Mouse (Mus musculus) urinary bladder, adult 18-20 months (tissue): ENCODE measurements at regions not wholly inside any gene's neighbourhood (a gene's known extent, or its start where the extent isn't known, plus 50 kb on each side); places are given as distances from the start of the nearest gene placed in this dataset.

ENCODE experiments used
- DNase-seq, 2 experiments: peaks; one replicate each; pipeline ENCODE4 v3.0.0; 2022; ENCODE audit warnings: low spot score in 2 of 2, mixed read lengths in 2 of 2

- DNase-seq, result no peak
These were observed 424.9 kb upstream of the Dcn start for GRCm38 (mm10) chr10:97054472-97054871.

- no peak for DNase-seq
These were observed 417.4 kb upstream of the Dcn start for GRCm38 (mm10) chr10:97061961-97062360.

DNA sequence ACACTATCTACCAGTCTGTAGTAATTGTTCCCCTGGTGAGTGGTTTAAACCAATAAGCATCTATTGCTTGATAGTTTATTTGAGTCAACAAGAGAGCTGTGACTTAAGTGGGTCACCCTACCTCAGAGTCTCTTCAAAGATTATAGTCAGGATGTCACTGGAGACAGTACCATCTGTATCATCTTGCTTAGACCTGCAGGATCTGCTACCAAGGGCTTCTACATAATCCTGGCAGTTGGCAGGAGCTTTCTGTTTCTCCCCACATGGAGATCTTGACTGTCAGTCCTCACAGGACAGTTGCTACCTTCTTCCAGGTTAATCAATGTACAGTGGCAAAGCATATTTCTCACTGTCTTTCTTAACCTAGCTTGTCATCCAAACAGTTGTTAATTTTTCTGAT lies 414.9 kb upstream of the Dcn start:
- DNase-seq, result no peak

DNA sequence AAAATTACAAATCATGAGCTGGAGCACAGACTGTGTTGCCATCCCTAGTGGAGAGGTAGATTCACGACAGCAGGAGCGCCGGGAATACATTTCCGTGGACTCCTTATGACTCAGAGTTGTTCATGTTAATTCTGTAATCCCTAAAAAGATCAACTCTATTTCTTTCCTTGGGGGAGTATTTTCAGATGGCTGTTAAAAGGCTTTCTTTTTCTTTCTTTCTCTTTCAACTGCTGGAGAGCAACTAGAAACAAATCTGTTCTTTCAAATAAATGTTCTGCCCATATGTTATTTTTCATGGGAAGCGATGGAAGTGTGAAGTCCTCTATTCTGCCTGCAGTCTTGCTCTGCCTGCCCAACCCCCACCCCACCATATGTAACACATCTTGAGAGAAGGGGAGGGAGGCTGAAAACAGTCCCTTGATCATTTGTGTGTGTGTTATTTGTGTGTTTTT lies 401.4 kb upstream of the Dcn start:
- no peak for DNase-seq

- no peak for DNase-seq
These were observed 399.8 kb upstream of the Dcn start for GRCm38 (mm10) chr10:97079575-97079974.

- DNase-seq, result no peak
These were observed 392.1 kb upstream of the Dcn start for GRCm38 (mm10) chr10:97087286-97087685.

- no peak for DNase-seq
These were observed 389.2 kb upstream of the Dcn start for GRCm38 (mm10) chr10:97090254-97090653.

DNA sequence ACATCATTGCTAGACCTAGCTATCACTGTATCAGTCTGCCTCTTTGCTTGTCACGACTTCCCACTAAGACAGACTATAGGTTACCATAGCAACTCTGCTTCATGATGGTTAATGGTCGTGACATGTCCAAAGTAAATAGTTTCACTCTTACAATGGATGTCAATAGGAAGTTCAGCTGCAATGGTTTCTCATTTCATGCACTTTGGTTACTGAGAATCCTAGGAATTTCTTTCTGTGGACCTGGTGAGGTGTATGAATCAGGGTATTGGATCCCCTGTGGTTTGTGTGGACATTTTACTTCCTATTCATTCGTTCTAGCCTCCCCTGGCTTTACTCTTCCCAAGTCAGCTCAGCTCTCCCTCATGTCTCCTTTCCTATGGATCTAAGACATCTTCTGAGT lies 385.5 kb upstream of the Dcn start:
- no peak for DNase-seq

GRCm38 (mm10) chr10:97114501-97114900 lies 364.9 kb upstream of the Dcn start:
- no peak for DNase-seq

DNA sequence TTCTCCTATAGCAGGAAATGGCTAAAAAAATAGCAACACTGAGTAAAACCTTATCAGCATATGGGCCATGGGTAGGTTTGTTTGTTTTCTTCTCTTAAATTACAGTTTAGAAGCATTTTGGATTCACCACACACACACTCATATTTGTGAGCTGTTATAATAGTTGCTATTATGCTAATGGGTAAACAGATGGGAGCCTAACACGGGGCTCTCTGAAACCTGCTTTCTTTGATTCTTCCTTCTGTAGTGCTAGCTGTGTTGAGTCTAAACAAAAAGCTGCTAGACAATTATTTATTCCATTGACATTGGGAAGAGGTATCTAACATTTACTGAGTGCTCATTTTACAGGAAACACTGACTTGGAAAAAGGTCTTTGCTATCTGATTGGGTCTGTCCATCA lies 356.7 kb upstream of the Dcn start:
- no peak for DNase-seq

- no peak for DNase-seq
These were observed 337.8 kb upstream of the Dcn start for GRCm38 (mm10) chr10:97141561-97141960.

DNA sequence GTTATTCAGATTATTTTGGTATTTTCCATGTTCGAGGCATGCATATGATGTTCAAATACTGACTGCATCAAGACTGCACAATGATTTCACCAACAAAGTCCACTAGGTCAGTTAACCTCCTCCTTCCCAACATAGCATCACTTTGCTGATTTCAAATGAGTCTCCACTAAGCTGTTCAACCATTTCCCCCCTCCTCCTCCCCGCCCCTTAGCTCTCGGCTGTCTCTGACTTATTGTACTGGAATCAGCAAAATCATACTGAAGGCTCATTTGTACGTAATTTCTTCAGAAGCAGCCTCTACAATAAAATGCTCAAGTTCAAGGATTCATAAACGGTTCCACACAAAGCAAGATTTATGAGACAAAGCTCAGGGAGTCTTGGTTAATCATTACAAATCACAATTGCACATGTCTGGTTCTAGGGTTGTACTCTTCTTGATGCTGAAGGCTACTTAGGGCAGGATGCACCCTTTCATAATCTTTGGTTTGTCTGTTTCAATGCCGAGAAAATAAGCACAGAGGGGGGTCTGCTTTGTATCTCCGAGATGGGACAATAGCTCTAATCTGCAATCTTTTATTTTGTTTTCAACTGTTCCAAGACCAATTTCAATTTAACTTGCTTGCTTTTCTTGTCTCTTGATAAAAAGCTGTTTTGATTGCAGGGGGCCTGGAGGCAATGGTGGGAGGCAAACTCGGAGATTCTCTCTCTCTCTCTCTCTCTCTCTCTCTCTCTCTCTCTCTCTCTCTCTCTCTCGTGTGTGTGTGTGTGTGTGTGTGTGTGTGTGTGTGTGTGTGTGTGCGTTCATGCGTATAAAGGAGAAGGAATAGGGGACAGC lies 320.6 kb upstream of the Dcn start:
- no peak for DNase-seq

- no peak for DNase-seq
These were observed 320.0 kb upstream of the Dcn start for GRCm38 (mm10) chr10:97159396-97159760.

GRCm38 (mm10) chr10:97159831-97160575 lies 319.4 kb upstream of the Dcn start:
- DNase-seq, result no peak

GRCm38 (mm10) chr10:97160892-97161291 lies 318.5 kb upstream of the Dcn start:
- peak in 1 of 2 experiments; percentile 52 for DNase-seq

DNA sequence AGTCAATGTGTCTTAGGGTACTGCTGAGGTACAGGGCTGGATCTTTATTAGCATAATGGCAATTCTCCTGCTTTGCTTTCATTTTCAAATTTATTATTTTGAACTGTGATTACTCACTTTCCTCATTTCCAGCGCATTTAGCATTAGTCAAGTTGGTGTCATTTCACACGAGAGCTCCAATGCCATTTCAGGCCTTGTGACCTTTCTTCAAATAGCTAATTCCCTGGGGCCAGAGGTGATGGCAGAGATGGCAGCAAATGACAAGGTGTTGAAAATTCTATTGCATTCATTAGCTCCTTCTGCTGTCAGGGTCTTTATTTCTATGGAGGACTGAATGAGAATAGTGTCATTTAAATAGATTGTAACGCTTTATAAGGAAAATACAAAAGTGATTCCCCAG lies 300.9 kb upstream of the Dcn start:
- DNase-seq, result no peak

DNA sequence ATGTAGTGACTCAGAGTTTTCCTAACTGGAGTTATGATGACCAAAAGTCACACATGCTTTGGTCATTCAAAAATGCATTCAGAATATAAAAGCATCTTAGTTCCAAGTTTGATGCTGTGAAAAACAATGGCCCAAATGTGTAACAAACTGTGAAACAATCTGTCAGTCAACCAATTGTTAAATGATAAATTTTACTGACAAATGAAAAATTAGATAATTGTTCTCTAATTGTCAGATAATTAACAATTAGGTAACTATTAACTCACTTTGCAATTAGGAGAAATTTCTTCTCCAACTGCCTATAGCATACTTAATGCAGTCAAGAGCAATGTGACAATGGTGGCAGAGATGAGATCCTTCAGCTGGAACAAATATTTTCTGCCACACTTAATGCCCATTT lies 289.7 kb upstream of the Dcn start:
- DNase-seq, result no peak

- DNase-seq, result no peak
These were observed 268.1 kb upstream of the Dcn start for GRCm38 (mm10) chr10:97211238-97211695.

- no peak for DNase-seq
These were observed 267.5 kb upstream of the Dcn start for GRCm38 (mm10) chr10:97211785-97212398.

DNA sequence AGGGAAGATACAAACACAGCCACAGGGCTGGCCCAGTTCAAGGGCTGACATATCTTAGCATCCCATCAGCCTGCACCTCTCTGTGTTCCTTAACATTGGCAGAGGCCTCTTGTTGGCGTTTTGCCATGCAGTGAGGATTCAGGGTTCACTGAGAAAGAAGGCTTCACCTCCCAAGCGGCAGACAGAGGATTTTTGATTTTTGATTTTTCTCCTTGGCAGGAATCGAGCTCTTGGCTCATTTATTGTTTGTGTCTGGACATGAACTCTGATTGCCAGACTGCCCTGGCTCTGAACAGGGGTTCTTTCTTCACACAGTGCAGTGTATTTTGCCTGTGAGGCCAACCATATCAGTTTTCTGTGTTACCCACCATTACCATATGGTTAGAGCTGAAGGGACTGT lies 259.9 kb upstream of the Dcn start:
- DNase-seq, result peak in 1 of 2 experiments; percentile 8

- no peak for DNase-seq
These were observed 259.0 kb upstream of the Dcn start for GRCm38 (mm10) chr10:97220431-97220830.

DNA sequence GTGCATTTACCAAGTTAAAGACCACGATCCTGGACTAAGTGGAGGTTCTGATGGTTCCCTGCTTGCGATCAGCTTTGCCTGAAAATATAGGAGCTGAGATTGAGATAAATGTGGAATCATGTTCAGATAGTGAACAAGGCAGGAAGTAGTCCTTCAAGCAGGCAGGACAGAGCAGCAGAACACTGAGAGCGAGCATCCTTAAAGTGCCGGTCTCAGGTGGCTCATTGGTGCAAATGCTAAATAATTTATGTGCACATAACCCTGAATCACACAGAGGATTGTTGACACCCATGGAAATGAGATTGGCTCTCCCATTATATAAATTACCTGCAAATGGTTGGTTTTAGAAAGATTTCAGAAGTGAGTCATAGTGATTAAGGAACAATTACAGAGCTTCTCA lies 243.8 kb upstream of the Dcn start:
- DNase-seq, result no peak

DNA sequence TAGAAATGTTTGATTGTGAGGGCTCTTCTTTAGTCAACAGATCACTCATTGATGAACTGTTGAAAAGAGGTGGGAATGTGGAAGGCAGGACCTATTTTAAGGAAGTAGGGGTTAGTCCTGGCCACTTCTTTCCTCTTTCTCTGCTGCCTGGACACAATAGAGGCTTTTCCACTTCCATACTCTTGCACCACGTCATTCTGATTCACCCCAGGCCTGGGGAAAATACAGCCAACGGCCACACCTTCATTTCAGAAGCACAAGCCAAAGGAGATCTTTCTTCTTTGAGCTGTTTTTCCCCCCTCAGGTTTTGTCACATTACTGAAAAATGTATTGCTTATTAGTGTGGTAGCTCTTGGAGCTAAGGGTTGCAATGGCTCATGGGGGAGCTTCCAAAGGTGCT lies 237.9 kb upstream of the Dcn start:
- DNase-seq, result no peak
